Mouse (Mus musculus) bone marrow, adult 2 months (tissue): ENCODE results near the gene Slc8b1. TPM values are rescaled to one million over a fixed set of nuclear protein-coding genes. Genes with fewer than 3 reads are reported as not detected.

Source experiments
- H3K27ac ChIP-seq: fragments of 200-500 bp; 2 replicates; pipeline ENCODE4 v1.5.1; 2012; ENCODE audit warnings: low read depth, mild to moderate bottlenecking, control low read depth, inconsistent platforms, low read length; ENCODE audit not compliant: control insufficient read depth, poor library complexity, insufficient read depth
- H3K4me1 ChIP-seq: fragments of 200-500 bp; 2 replicates; pipeline ENCODE4 v1.6.1; 2011; ENCODE audit warnings: low read length; ENCODE audit not compliant: control insufficient read depth, insufficient read depth
- H3K4me3 ChIP-seq: fragments of 200-500 bp; replicated peaks from 2 replicates; pipeline ENCODE3; 2011; ENCODE audit warnings: mild to moderate bottlenecking, low read depth, low read length, control low read depth; ENCODE audit not compliant: control insufficient read depth
- CTCF ChIP-seq: fragments of 200-500 bp; IDR thresholded peaks from 2 replicates; pipeline ENCODE4 v1.5.1; 2011; ENCODE audit warnings: low read length, control low read depth; ENCODE audit not compliant: control insufficient read depth, insufficient read depth
- POLR2A ChIP-seq: fragments of 200-500 bp; IDR thresholded peaks from 2 replicates; pipeline ENCODE4 v1.6.1; 2011; ENCODE audit warnings: low read depth, mild to moderate bottlenecking, control low read depth, low read length, borderline replicate concordance; ENCODE audit not compliant: control insufficient read depth
- WGBS: fragments of 180-500 bp; shearing (Covaris S2); methylation state at CpG from one replicate; pipeline ENCODE4 v1.1.7; 2018; 5-methylcytosine and 5-hydroxymethylcytosine counted together
- polyA plus RNA-seq: library from polyadenylated mRNA; stranded (reverse); fragments of >200 nt; gene quantifications from 2 replicates; pipeline ENCODE4 v1.2.4, GENCODE M21; 2011; ENCODE audit warnings: low replicate concordance; ENCODE audit not compliant: missing spikeins, insufficient read depth, insufficient read length

Gene Slc8b1
- polyA plus RNA-seq, 1 experiment: 45.1 TPM

GRCm38 (mm10) chr5:120511643-120512220 is 764 bp downstream of the Slc8b1 start:
- TF ChIP-seq CTCF (no peak), POLR2A (no peak)
- WGBS: 2% methylated on average over 14 of the region's 14 CpGs
- H3K4me1 ChIP-seq: peaks cover 4% of the 10 kb centered on the region; the same call in 1 of the 2 replicates
- peak overlapping the region; percentile 67 for H3K27ac ChIP-seq
- peak overlapping the region; percentile 89 for H3K4me3 ChIP-seq

GRCm38 (mm10) chr5:120512911-120513555 is 2.1 kb downstream of the Slc8b1 start:
- TF ChIP-seq CTCF (no peak), POLR2A (no peak)
- Histone ChIP-seq H3K4me1 (peaks cover 4% of the 10 kb centered on the region; the same call in 1 of the 2 replicates), H3K27ac (no peak overlapping the region; the same call in 1 of the 2 replicates), H3K4me3 (peak overlapping the region; percentile 0)
- WGBS: 66% methylated on average over 15 of the region's 15 CpGs

GRCm38 (mm10) chr5:120514031-120514677 is 3.2 kb downstream of the Slc8b1 start:
- no peak overlapping the region for H3K4me3 ChIP-seq
- WGBS: 47% methylated on average over 9 of the region's 9 CpGs
- no peak overlapping the region for H3K27ac ChIP-seq
- H3K4me1 ChIP-seq: peaks cover 4% of the 10 kb centered on the region; the same call in 1 of the 2 replicates
- TF ChIP-seq POLR2A: no peak
- TF ChIP-seq CTCF: no peak

GRCm38 (mm10) chr5:120514754-120515153 is 3.8 kb downstream of the Slc8b1 start:
- H3K4me1 ChIP-seq: peaks cover 4% of the 10 kb centered on the region; the same call in 1 of the 2 replicates
- no peak overlapping the region for H3K27ac ChIP-seq
- whole genome bisulfite sequencing: 41% methylated on average over 4 of the region's 4 CpGs
- no peak for TF ChIP-seq POLR2A
- no peak for TF ChIP-seq CTCF
- H3K4me3 ChIP-seq: no peak overlapping the region

- Histone ChIP-seq H3K4me3 (no peak overlapping the region), H3K27ac (no peak overlapping the region), H3K4me1 (peaks cover 3% of the 10 kb centered on the region; the same call in 1 of the 2 replicates)
- WGBS: 76% methylated on average over 7 of the region's 7 CpGs
- TF ChIP-seq POLR2A (no peak), CTCF (no peak)
Measured at GRCm38 (mm10) chr5:120515451-120515850, 4.5 kb downstream of the Slc8b1 start.

- Histone ChIP-seq H3K4me3 (no peak overlapping the region), H3K27ac (peak overlapping the region; percentile 16), H3K4me1 (peaks cover 1% of the 10 kb centered on the region; the same call in 1 of the 2 replicates)
- no peak for TF ChIP-seq CTCF
- no peak for TF ChIP-seq POLR2A
- 53% methylated on average over 15 of the region's 15 CpGs for WGBS
Measured at GRCm38 (mm10) chr5:120516221-120516984, 5.4 kb downstream of the Slc8b1 start.

- Histone ChIP-seq H3K4me3 (no peak overlapping the region), H3K4me1 (peaks cover 1% of the 10 kb centered on the region; the same call in 1 of the 2 replicates), H3K27ac (no peak overlapping the region)
- TF ChIP-seq CTCF (no peak), POLR2A (no peak)
- WGBS: 55% methylated on average over 9 of the region's 9 CpGs
Measured at GRCm38 (mm10) chr5:120517552-120517951, 6.6 kb downstream of the Slc8b1 start.

- Histone ChIP-seq H3K27ac (no peak overlapping the region), H3K4me1 (0 out of 2 replicates have a peak, but pooled peaks cover 1% of the 10 kb centered on the region), H3K4me3 (no peak overlapping the region)
- WGBS: 76% methylated on average over 3 of the region's 3 CpGs
- TF ChIP-seq CTCF (peak; percentile 76), POLR2A (no peak)
Measured at GRCm38 (mm10) chr5:120522649-120523048, 11.7 kb downstream of the Slc8b1 start.
